Mouse (Mus musculus): ENCODE results near the gene Cdh15.

Gene Cdh15

DNA sequence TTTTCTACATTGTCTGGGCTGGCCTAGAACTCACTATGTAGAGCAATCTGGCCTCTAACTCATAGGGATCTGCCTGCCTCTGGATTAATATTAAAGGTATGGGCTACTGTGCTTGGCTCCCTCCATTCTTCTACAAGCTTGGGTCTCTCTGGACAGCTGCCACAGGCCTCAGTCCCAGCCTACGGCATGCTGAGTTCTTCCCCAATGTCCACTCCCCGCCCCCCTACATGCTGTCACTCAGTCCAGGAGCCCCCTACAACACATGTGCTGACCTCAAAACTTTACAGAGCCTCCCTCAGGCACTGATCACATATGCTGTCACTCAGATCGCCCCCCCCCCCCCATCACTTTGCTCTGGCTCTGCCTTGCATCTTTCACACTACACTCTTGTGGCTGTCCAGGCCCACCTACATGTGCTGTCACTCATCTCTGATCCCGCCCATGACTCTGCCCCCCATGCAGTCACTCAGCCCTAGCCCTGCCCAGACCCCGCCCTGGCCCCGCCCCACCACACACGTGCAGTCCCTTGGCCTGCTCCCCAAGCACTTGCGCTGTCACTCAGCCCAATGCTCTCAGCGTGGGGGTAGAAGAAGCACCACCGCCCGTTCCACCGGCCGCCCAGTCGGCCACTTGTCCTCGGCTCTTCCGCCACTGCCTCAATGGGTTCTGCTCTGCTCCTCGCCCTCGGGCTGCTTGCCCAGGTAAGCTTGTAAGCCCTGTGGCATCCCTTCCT, at the start of gene Cdh15:
Gene Cdh15, plus strand, starts transcription at position 138 of the 733 bp plus-strand sequence.
- no peak for DNase-seq (ENCODE audit: low spot score in 2 of 2)

DNA sequence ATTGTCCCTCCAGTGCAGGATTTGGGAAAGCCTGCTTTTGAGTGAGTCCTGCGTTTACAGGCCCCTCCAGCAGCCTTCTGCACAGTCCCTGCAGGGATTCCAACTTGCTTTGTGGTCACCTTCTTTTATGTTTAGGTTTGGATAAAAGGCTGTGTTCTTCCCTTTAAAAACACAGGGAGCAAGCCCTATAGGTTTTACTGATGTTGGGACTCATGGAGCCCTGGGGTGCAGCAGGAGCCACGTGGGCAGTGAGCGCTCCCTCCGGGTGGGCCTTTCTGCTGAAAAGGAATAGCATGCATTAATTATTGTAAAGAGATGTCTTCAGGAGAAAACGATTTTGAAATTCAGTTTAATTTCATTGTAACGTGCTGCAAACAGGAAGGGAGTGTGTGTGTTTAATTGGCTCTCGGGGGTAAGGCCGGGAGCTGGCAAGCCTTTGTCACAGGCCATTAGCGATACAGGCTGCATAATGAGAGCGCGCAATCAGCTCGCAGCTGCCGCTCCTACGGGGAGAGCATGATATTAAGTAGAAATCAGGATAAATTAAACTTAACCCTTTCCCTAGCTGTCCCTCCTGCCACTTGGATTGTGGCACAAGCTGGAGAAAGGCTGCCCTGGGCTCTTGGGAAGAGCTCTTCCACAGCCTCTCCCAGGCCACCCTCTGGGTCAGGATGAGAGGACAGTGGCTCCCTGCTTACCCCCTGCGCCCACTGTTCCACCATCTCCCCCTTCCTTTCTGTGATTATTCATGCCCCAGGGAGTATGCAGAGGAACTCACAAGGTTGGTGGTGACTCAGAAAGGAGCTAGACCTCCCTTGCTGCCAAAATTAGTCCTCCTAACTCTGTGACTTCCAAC, 43.6 kb upstream of the Cdh15 start:
- DNase-seq (ENCODE audit: low spot score in 2 of 2): no peak

DNA sequence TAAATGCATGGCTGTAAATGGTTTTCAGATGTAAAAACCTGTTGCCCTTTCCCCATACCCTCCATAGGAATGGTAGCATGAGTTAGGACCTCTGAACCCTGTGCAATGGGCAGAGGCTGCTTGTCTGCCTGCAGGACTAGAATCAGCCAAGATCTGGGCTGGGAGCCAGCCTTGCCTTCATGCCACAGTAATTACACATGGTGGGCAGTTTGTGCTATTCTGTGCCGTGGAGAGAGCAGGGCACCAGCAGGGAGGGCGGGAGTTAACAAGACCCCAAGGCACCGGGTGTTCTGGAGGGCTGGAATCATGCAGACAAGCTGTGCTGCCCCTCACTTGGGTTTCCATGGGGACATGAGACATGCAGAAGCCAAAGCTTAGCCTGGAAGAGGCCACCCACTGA, 42.4 kb upstream of the Cdh15 start:
- no peak for DNase-seq (ENCODE audit: low spot score in 2 of 2)

DNA sequence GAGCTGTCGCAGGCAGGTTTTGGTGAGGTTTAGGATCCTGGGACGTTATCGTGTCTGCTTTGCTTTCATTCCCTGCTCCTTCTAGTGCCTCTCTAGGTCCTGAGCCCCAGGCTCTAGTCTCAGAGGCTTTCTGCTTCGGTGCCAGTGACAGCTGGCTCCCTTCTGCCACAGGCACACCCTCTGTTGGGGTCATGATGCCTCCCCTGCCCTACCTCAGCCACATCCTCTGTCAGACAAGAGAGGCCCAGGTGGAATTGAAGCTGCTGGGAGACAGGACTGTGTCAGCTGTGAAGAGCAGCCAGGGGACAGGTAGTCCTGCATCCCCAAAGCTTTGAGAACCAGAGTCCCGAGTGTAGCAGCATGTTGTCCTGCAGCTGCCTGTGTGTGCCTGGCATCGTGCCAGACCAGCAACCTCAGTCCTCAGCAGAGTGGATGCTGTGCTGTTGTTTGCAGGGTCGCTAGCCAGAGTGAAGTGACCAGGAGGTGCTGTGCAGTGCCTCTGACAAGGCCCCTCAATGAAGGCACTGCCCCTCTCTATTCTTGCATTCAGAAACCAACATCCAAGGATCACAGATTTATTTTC, 40.7 kb upstream of the Cdh15 start:
- no peak for DNase-seq (ENCODE audit: low spot score in 2 of 2)

DNA sequence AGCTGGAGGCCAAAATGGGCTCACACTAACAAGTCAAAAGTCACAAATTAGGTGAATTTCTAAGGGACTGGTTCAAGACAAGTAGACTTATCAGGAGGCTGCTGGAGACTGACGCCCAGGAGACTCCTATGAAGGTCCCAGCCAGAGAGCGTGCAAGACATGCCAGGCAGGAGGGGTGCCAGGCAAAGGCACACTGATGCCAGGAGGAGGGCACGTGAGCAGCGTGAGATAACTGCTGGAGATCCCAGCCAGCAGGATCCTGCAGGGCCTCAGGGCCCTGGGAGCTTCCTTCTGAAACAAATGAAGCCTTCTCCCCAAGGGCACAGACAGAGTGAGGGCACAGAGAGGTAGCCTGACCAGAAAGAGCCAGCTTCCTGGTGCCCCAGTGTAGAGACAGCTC, 39.9 kb upstream of the Cdh15 start:
- DNase-seq (ENCODE audit: low spot score in 2 of 2): peak in 1 of 2 experiments; percentile 36

DNA sequence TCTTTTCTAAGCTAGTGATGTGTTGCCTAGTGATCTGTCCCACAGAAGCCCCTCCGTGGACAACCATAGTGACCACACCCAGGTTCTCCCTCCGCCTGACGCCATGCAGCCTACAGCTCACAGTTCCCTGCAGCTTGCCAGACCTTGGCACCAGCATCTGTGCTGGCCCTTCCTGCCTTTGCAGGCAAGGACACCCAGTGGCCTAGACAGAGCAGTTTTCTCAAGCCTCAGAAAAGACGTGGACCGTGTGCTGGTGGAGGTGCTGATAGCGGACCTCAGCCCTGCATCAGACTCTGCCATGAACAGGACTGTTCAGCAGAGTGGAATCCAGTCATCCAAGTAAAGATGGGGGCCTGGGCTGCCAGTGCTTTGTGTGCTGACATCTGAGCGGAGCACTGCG, 37.4 kb upstream of the Cdh15 start:
- no peak for DNase-seq (ENCODE audit: low spot score in 2 of 2)

DNA sequence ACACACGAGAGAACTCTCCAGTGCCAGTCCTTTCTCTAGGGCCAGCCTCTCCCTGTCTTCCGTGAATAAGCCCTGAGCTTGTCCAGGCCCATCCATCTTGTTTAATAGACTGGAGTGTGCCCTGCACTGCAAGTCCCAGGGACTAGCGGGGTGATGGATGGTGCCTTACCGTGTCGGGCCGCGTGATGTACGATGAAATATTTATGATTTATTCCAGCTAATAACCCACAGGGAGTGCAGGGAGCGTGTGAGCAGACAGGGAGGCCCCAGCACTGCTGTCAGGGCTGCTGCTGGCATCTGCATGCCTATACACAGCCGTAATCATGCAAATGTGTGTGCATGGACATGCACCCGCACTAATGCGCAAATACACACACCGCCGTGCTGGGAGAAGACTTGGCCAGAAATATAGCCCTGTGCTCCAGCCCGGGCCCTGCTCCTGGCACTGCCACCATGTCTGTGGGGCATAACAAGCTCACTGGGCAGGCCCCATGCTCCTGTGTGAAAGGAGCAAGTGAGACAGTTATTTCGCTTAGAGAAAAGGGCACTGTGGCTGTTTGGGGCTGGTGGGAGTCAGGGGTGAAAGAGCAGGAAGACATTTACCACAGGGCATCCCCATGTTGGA, 35.8 kb upstream of the Cdh15 start:
- no peak for DNase-seq (ENCODE audit: low spot score in 2 of 2)

DNA sequence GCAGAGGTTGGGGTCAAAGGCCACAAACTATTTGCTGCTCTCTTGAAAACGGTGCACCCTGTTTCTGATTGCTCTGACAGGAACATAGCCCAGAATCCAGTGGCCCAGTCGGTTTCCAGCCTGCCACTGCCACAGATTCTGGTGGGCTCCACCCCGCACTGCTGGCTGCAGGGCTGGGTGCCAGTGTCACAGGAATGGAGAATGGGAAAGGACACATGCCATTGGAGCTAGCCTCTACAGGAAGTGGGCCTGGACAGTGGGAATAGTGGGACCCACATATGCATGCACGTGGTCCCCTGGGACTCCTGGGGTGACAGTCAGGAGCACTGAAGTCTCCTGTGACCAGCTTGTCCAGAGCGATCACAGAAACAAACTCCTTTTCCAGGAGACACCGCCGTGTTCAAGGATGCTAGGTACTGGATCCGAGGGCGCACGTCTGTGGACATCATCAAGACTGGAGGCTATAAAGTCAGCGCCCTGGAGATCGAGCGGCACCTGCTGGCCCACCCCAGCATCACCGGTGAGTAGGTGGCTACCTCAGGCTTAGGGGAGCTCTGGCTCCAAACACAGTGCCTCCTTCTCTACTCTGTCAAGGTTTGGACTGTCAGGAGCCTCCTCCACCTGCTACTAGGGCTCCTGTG, 35.0 kb upstream of the Cdh15 start:
- no peak for DNase-seq (ENCODE audit: low spot score in 2 of 2)

DNA sequence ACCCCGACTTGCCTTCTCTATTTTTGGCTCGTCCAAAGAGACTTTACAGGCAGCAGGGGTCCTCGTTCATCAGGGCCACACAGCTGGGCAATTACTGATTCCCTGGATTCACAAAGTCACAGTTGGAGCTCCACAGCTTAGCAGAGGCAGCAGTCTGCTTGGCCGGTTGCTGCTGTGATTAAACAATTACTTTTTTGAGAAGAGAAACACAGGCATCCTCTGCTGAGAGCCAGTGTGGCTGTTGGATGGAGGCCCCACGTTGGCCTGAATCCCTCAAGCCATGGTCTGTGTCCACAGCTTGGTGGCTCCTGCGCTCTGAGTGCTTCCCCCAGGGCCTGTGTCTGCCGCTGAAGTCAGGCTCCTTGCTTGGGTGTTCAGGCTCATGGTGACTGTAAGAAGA, 33.2 kb upstream of the Cdh15 start:
- no peak for DNase-seq (ENCODE audit: low spot score in 2 of 2)

DNA sequence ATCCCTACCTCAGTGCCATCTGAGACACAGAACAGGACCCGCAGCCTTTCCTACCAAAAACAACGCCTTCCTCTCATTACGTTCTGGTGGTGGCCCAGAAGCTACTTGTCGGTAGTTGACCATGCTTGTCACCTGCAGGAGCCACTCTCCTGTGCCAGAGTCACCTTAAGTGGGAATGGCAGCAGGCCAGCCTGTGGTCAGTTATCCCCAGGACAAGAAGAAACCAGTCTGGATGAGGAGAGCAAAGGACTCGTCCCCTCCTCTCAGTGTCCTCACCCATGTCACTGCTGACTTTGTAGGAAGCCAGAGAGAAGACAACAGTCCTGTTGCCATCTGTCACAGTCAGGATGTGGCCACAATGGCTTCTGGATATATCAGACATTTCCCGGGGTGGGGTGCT, 30.8 kb upstream of the Cdh15 start:
- no peak for DNase-seq (ENCODE audit: low spot score in 2 of 2)

DNA sequence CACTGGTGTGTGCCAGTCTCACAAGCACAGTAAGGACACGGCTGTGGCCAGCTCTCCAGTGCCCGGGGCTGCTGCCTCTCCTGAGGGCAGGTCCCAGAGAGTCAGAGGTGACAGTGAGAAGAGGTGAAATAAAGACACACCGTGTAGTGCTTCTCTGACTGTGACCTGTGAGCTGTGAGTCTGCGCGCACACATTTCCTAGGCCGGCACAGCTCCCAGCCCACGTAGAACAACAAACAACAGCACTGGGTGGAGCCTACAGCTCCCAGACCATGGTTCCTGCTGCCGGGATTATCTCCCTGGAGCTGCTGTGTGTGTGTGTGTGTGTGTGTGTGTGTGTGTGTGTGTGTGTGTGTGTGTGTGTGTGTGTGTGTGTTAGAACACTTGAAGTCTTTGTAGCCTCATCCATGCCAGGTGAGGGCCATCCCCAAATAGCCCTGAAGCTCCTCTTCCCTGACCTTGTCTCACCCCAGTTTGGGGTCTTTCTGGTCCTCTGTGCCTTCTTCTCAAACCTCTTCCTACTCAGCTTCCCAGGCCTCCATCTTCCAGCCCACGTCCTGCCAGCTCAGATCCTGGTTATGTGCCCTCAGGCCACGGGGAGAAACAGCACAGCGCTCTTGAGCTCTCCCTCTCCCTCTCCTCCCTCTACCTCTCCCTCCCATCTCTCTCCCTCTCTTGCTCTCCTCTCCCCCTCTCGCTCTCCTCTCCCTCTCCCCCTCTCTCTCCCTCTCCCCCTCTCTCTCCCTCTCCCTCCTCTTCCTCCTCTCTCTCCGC, 29.9 kb upstream of the Cdh15 start:
- DNase-seq (ENCODE audit: low spot score in 2 of 2): no peak

DNA sequence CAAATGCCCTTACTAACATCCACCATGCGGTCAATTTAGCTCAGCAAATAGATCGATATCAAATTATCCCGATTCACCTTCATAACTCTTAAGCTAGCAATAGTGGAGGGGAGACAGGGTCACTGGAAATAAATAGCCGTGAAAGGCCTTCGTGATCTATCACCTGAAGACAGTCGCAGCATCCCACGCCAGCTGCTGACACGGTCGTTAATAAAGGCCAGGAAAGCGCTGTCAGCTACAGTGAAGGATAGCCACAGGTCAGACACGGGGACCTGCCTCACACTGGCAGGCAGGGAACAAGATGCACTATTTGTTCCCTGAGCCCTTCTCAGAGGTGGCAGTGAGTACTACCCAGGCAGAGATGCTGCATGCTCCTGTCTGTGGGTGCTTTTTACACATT, 28.0 kb upstream of the Cdh15 start:
- DNase-seq (ENCODE audit: low spot score in 2 of 2): no peak

DNA sequence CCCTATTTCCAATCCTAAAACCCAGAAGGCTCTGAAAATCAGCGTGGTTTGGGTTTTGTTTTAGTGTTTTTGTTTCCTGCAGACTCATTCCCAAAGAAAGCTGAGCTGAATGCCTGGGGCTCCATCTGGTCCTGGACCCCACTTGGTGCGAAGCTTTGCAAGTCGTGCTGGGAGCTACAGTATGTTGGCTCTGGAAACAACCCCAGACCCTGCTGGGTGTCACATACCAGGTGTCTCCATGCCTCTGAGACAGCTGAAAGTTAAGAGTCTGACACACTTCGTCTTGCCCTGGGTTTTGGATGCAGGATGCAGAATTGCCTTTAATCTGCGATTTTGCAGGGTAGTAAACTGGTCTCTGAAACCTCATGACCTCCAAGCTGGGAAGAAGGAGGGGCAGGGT, 23.2 kb upstream of the Cdh15 start:
- DNase-seq (ENCODE audit: low spot score in 2 of 2): no peak

DNA sequence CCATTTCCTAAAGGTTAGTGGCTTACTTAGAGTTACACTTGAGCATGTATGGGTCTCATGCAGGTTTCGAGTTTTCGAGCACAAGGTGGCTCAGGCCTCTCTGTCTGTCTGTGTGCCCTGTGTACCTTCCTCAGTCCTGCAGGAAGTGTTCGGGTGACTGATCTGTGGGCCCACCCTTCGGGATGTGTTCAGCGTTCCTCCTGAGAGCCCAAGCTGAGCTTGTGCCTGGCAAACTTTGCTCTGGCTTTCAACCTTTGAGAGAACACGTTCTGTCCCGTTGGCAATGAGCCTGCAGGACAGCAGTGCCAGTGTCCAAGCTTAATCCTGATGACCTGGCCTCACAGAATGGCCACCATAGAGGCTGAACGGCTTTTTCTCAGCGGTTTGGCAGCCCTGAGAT, 22.8 kb upstream of the Cdh15 start:
- DNase-seq (ENCODE audit: low spot score in 2 of 2): no peak

DNA sequence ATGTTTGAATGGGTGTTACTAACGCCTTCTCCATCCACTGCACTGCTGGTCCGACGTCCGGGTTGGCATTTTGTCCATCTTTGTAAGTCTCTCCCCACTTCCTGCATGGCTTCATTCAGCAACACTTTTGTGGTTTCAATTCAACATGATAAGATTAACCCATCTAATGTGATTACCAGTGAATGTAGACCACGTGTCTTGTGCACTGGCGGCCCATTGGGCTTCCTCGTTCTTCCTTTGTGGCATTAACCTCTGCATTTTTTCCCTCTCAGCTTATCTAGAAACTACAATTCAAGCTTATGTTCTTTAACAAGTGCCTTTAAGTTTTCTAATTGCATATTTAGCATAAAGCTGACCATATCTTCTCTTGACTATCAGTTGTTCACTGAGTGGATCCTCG, 22.4 kb upstream of the Cdh15 start:
- DNase-seq (ENCODE audit: low spot score in 2 of 2): no peak

DNA sequence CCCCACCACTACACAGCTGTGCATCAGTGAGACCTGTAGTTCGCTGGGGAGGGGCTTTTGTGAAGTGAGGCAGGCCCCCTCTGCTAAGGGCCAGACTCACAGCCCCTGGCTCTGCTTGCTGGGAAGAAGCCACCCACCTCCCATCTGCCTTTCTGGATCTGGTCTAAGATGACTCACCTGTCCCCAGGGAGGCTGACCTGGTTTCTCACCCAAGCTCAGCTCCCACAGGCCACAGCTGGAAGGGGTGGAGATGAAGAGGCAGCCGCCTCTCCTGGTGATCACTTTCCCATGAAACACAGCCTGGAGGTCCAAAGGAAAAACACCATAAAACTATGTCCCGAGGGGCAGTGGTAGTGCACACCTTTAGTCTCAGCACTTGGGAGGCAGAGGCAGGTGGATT, 18.4 kb upstream of the Cdh15 start:
- DNase-seq (ENCODE audit: low spot score in 2 of 2): no peak

DNA sequence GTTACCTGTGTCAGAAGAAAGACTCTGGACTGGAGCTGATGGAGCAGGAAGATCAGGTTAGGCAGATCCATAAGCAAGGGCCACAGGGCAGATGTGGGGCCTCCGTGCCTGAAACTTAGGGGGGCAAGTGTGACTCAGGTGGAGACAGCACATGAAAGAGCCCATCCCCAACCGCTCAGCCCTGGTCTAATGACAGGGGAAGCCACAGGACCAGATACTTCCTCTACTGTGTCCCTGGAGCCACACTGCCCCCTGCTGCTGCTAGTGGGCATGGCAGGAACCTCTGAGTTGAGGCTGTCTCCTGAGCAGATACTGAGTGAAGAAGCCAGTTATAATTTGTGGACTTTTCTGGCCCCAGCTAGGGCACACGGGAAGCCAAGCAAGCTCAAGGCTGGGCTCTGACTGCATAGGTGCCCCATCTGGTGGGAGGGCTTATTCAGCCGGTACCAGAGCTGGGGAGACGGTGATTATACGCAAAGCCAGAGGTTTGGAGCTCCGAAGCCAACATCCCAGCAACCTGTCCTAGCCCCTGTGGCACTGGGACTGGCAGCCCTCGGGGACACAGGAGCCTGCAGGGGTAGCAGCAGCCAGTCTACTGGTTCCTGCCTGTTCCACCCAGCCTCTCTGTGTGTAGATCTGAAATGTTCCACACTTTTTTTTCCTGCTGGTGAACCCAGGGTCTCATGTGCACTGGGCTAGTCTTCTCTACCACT, 17.3 kb upstream of the Cdh15 start:
- peak; percentile 71 to 90 for DNase-seq (ENCODE audit: low spot score in 2 of 2)

DNA sequence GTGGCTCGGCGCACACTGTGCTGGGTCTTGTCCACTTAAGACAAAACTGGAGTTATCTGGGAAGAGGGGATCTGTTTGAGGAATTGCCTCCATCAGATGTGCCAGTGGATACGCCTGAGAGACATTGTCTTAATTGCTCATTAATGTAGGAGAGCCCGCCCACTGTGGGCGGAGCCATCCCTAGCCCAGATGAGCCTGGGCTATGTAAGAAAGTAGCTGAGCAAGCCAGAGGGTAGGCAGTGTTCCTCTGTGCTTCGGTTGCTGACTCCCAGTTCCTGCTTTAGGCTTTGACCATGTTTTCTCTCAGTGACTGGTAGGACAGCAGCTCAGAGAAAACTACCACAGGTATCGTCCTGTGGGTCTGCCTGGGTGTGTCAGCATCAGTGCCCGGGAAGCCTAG, 13.3 kb upstream of the Cdh15 start:
- no peak for DNase-seq (ENCODE audit: low spot score in 2 of 2)

DNA sequence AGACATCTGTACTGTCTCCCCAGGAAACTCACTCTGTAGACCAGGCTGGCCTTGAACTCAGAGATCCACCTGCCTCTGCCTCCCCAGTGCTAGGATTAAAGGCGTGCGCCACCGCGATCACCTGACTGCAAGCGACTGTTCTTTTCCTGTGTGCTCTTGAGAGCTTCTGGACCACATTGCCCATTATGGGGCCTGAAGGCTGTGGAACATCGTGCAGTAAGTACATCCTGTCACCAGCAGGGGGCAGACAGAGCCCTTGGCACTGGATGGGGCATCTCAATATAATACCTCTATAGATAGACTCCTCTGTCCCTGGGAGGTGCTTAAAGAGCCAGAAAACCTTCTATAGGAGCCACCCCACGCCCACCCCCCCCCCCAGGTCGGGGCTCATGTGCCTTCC, 12.8 kb upstream of the Cdh15 start:
- DNase-seq (ENCODE audit: low spot score in 2 of 2): peak; percentile 57 to 65

DNA sequence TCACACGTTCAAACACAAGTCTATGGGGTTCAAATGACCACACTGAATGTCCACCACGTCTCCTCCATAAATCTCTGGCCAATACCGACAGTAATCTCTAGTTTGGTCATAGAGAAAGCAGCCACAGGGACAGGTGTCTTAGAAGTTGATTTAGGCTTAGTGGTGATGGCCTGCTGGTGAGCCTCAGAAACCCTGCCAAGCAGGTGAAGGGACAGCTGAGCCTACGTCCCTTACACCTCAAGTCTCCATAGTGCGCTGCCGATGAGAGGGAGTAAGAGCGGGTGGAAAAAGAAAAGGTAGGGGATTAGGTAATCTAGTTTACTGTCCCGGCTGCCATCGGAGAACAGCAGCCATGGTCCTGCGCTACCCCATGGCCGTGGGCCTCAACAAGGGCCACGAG, 11.6 kb upstream of the Cdh15 start:
- DNase-seq (ENCODE audit: low spot score in 2 of 2): no peak

DNA sequence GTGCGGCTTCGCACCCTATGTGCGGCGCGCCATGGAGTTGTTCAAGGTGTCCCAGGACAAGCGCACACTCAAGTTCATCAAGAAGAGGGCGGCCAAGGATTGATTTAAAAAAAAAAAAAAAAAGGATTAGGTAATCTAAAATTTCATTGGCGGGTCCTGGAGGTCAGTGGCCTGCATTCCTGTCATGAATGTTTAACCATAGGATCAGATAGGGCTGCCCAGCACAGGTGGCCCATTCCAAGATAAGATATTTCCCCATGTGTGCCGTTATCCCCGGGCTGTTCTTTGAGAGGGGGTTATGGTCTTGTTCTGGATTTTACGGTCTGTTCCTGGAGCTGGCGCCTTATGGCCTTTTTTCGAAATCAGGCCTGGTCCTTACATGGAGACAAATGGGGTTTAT, 11.1 kb upstream of the Cdh15 start:
- no peak for DNase-seq (ENCODE audit: low spot score in 2 of 2)
